Mouse (Mus musculus) brain, embryonic 14.5 days (tissue): ENCODE data around the gene Gadd45gip1.

Experiments
- CTCF ChIP-seq: fragments of 200-500 bp; IDR thresholded peaks from 2 replicates; pipeline ENCODE4 v1.5.1; 2012; ENCODE audit warnings: inconsistent platforms, mild to moderate bottlenecking, moderate library complexity, borderline replicate concordance; ENCODE audit not compliant: insufficient read depth, insufficient read length; ENCODE audit errors: extremely low read depth
- POLR2A ChIP-seq: fragments of 200-500 bp; IDR thresholded peaks from 2 replicates; pipeline ENCODE4 v1.6.1; 2012; ENCODE audit warnings: mild to moderate bottlenecking, inconsistent platforms, borderline replicate concordance; ENCODE audit not compliant: poor library complexity, insufficient read depth, insufficient read length, severe bottlenecking; ENCODE audit errors: extremely low read depth

DNA sequence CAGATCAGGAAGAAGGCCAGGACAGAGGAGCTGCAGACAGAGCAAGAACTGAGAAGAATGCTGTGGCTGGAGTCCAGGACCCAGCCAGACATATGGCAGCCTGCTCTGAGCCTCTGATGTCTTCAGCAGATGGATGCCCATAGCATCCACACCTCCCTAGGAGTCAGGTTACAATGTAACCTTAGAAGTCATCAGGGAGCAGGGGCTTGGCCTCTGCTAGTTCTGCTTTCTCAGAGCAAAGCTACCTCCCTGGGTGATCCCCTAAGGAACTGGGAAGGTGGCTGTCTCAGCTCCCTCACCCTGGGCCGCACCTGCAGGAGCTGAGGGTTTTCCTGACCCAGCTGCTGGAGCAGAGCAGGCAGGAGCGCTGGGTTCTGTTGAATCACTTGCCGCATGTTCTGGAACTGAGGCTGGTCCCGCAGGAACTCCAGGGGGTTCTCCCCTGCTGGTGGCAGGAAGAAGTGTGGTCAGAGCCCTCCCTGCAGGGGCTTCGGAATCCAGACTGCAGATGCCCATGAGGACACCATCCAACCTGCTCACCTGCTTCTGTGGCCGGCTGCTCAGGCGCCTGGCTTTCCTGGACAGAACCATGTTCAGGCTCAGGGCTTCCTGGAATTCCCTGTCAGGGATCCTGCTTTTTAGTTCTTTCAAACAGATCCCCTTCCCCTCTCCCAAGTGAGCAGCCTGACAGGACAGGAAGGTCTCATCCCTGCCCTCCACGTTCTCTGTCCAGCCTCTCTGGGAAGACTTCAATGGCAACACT, 6.0 kb downstream of the Gadd45gip1 start:
- TF ChIP-seq CTCF = no peak
- TF ChIP-seq POLR2A = no peak
